Mouse (Mus musculus) testis, adult 2 months (tissue): ENCODE measurements around the gene Ilf2.

Source experiments
- CTCF ChIP-seq: fragments of 200-500 bp; IDR thresholded peaks from 2 replicates; pipeline ENCODE4 v1.5.1; 2012; ENCODE audit warnings: low read depth, mild to moderate bottlenecking, inconsistent platforms, low read length, moderate library complexity; ENCODE audit not compliant: control insufficient read depth, insufficient read depth, insufficient replicate concordance
- POLR2A ChIP-seq: fragments of 200-500 bp; IDR thresholded peaks from 2 replicates; pipeline ENCODE4 v1.6.1; 2012; ENCODE audit warnings: low read depth, mild to moderate bottlenecking, inconsistent platforms, low read length, moderate library complexity; ENCODE audit not compliant: control insufficient read depth

- TF ChIP-seq POLR2A = no peak
- TF ChIP-seq CTCF = no peak
These were observed 31.9 kb upstream of the Ilf2 start for GRCm38 (mm10) chr3:90443977-90444376.
